Mouse (Mus musculus) stomach, postnatal 0 days (tissue): Measurements from ENCODE around the gene Ovca2.

Experiments used
- CTCF ChIP-seq: IDR thresholded peaks from 2 replicates; pipeline ENCODE4 v1.5.1; 2016; ENCODE audit warnings: antibody characterized with exemption, low read depth, mild to moderate bottlenecking, moderate library complexity
- EP300 ChIP-seq: optimal IDR thresholded peaks from 2 replicates; pipeline ENCODE3; 2016; ENCODE audit warnings: antibody characterized with exemption

DNA sequence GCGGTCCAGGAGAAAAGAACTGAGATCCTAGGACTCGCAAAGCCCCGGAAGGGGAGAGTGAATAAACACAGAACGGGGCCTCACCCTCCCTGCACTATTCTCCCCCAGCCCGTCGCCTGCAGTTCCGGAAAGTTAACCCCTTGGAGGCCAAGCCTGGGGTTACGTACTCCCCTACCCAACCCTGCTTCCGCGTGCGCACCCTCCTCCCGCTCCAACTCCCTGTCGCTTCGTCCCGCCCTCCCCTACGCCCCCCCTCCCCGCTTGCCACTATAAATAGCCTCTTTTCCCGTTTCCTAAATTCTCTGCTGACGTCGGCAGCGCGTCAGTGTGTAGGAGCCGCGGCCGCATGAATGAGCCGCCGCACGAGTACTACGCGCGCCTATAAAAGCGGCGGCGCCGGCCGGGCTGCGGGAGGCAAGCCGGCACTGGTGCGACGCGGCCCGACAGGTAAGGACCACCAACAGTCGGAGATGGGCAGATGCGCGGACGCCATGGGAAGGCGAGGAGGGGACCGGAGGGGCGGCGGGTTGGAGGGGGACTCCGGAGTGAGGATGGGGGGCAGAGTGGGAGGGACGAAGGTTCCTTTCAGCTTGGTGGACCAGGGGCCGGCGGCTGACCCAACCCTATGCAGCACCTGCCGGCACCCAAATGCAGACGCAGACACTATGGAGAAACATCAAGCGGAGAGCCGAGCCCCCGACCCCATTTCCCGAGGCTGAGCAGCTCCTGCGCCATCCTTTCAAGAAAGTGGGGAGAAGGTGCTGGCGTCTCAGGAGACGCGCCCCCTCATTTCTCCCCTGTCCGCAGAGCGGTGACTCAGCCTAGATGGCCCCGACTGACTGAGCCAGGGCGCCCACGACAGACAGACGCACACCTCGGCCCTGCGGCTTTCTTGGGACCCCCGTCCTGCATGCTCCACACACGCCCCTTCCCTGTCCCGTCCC lies 6.2 kb downstream of the Ovca2 start:
- TF ChIP-seq EP300 (no peak), CTCF (no peak)
